Mouse (Mus musculus) heart, postnatal 0 days (tissue): ENCODE data around the gene Vps50.

ENCODE experiments used
- CTCF ChIP-seq: IDR thresholded peaks from 2 replicates; pipeline ENCODE4 v1.5.1; 2016; ENCODE audit warnings: antibody characterized with exemption, control low read depth, low read depth
- EP300 ChIP-seq: IDR thresholded peaks from 2 replicates; pipeline ENCODE4 v1.6.1; 2016; ENCODE audit warnings: antibody characterized with exemption, low read depth

GRCm38 (mm10) chr6:3528198-3528597 lies 30.0 kb downstream of the Vps50 start:
- TF ChIP-seq EP300 = no peak
- no peak for TF ChIP-seq CTCF
